Mouse (Mus musculus): ENCODE measurements around the gene Cpne1. TPM values are rescaled to one million over a fixed set of nuclear protein-coding genes. Genes with fewer than 3 reads are reported as not detected.

Cpne1 gene
- polyA plus RNA-seq, 1 experiment, result 57.2 TPM

GRCm38 (mm10) chr2:156079183-156079560 is 32.6 kb downstream of the Cpne1 start:
- no peak for TF ChIP-seq POLR2A (IDR thresholded peaks at IDR 0.05; ENCODE audit: low read depth, low read length)
- no peak for TF ChIP-seq CTCF (conservative IDR thresholded peaks at IDR 0.05; ENCODE audit: insufficient read depth, insufficient read length, low read depth, low read length)
- Histone ChIP-seq H3K27me3 (replicated peaks; ENCODE audit: control insufficient read depth, insufficient read depth, low read length) (no peaks in the 10 kb centered on the region), H3K4me1 (ENCODE audit: control insufficient read depth, insufficient read depth, low read length) (peaks cover 6% of the 10 kb centered on the region; the same call in 1 of the 2 replicates), H3K36me3 (ENCODE audit: control insufficient read depth, insufficient read depth, low read length) (no peaks in the 10 kb centered on the region; the same call in none of the 2 replicates), H3K27ac (ENCODE audit: insufficient read depth, low read depth, low read length) (no peak overlapping the region), H3K4me3 (ENCODE audit: insufficient read depth, low read depth, low read length) (no peak overlapping the region)
- DNase-seq, result no peak
- WGBS, result 77% methylated on average over 8 of the region's 8 CpGs

DNA sequence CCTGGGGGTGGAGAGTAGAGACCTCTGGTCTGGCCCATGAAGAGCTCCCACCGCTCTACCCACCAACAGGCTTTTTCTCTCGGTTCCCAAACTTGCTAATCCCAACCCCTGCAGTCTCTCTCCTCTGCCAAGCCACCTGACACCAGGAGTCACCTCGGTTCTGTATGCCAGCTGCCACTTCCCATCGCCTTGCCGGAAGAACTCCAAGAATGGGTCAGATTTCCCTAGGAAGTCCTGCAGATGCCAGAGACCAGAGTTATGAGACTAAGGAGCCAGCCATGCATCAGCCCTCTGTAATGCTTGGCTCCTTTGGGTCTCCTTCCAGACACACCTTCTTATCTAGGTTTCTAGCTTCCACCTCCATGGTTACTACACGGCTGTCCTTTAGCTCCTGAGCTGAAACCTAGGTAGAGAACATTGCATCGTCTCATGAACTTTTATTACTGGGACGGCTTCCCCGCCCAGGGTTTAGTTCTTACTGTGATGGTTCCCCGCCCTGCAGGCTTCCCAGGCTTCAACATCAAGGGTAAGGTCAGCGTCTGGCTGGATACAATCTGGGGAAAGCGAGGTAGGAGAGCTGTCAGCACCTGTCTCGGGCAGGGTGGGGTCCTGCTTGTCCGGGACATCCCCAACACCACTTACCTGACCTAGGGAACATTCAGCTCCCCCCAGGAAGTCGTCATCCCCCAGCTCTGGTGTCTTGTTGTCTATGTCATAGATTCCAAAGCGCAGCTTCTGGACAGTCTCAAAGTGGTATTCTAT is 33.2 kb downstream of the Cpne1 start:
- no peak for TF ChIP-seq CTCF (conservative IDR thresholded peaks at IDR 0.05; ENCODE audit: insufficient read depth, insufficient read length, low read depth, low read length)
- no peak for TF ChIP-seq POLR2A (IDR thresholded peaks at IDR 0.05; ENCODE audit: low read depth, low read length)
- Histone ChIP-seq H3K4me1 (ENCODE audit: control insufficient read depth, insufficient read depth, low read length) (0 out of 2 replicates have a peak, but pooled peaks cover 6% of the 10 kb centered on the region), H3K4me3 (ENCODE audit: insufficient read depth, low read depth, low read length) (no peak overlapping the region), H3K27me3 (replicated peaks; ENCODE audit: control insufficient read depth, insufficient read depth, low read length) (no peaks in the 10 kb centered on the region), H3K27ac (ENCODE audit: insufficient read depth, low read depth, low read length) (no peak overlapping the region), H3K36me3 (ENCODE audit: control insufficient read depth, insufficient read depth, low read length) (no peaks in the 10 kb centered on the region; the same call in none of the 2 replicates)
- WGBS, result 88% methylated on average over 16 of the region's 16 CpGs
- DNase-seq, result no peak

- peaks cover 4% of the 10 kb centered on the region for H3K36me3 ChIP-seq (ENCODE audit: control insufficient read depth, insufficient read depth, low read length)
- 82% methylated on average over 7 of the region's 7 CpGs for WGBS
Observed at GRCm38 (mm10) chr2:156077461-156077860, 34.3 kb downstream of the Cpne1 start.

GRCm38 (mm10) chr2:156073725-156074124 is 38.0 kb downstream of the Cpne1 start:
- H3K27me3 ChIP-seq (replicated peaks; ENCODE audit: control insufficient read depth, insufficient read depth, low read length), result no peaks in the 10 kb centered on the region
- 0 out of 2 replicates have a peak, but pooled peaks cover 6% of the 10 kb centered on the region for H3K4me1 ChIP-seq (ENCODE audit: control insufficient read depth, insufficient read depth, low read length)
- H3K4me3 ChIP-seq (ENCODE audit: insufficient read depth, low read depth, low read length), result no peak overlapping the region
- 80% methylated on average over 15 of the region's 15 CpGs for WGBS
- DNase-seq, result no peak
- H3K27ac ChIP-seq (ENCODE audit: insufficient read depth, low read depth, low read length), result no peak overlapping the region
- TF ChIP-seq CTCF (conservative IDR thresholded peaks at IDR 0.05; ENCODE audit: insufficient read depth, insufficient read length, low read depth, low read length) (no peak), POLR2A (IDR thresholded peaks at IDR 0.05; ENCODE audit: low read depth, low read length) (no peak)
- H3K36me3 ChIP-seq (ENCODE audit: control insufficient read depth, insufficient read depth, low read length), result peaks cover 4% of the 10 kb centered on the region

More at GRCm38 (mm10) chr2:156077461-156077860, 34.3 kb downstream of the Cpne1 start:
- H3K27ac ChIP-seq (ENCODE audit: insufficient read depth, low read depth, low read length), result no peak overlapping the region
- no peak overlapping the region for H3K4me3 ChIP-seq (ENCODE audit: insufficient read depth, low read depth, low read length)
- H3K4me1 ChIP-seq (ENCODE audit: control insufficient read depth, insufficient read depth, low read length), result 0 out of 2 replicates have a peak, but pooled peaks cover 6% of the 10 kb centered on the region
- no peaks in the 10 kb centered on the region for H3K27me3 ChIP-seq (replicated peaks; ENCODE audit: control insufficient read depth, insufficient read depth, low read length)
- TF ChIP-seq POLR2A (IDR thresholded peaks at IDR 0.05; ENCODE audit: low read depth, low read length), result no peak
- no peak for TF ChIP-seq CTCF (conservative IDR thresholded peaks at IDR 0.05; ENCODE audit: insufficient read depth, insufficient read length, low read depth, low read length)
- DNase-seq, result peak; percentile 21

- Histone ChIP-seq H3K36me3 (ENCODE audit: control insufficient read depth, insufficient read depth, low read length) (peaks cover 4% of the 10 kb centered on the region), H3K27me3 (replicated peaks; ENCODE audit: control insufficient read depth, insufficient read depth, low read length) (no peaks in the 10 kb centered on the region), H3K4me3 (ENCODE audit: insufficient read depth, low read depth, low read length) (no peak overlapping the region), H3K27ac (ENCODE audit: insufficient read depth, low read depth, low read length) (no peak overlapping the region), H3K4me1 (ENCODE audit: control insufficient read depth, insufficient read depth, low read length) (no peaks in the 10 kb centered on the region)
- 96% methylated on average over 10 of the region's 10 CpGs for WGBS
- no peak for DNase-seq
- TF ChIP-seq POLR2A (IDR thresholded peaks at IDR 0.05; ENCODE audit: low read depth, low read length), result no peak
- no peak for TF ChIP-seq CTCF (conservative IDR thresholded peaks at IDR 0.05; ENCODE audit: insufficient read depth, insufficient read length, low read depth, low read length)
Observed at GRCm38 (mm10) chr2:156071236-156071635, 40.5 kb downstream of the Cpne1 start.

- WGBS, result 88% methylated on average over 10 of the region's 10 CpGs
- no peak overlapping the region for H3K4me3 ChIP-seq (ENCODE audit: insufficient read depth, low read depth, low read length)
- TF ChIP-seq POLR2A (IDR thresholded peaks at IDR 0.05; ENCODE audit: low read depth, low read length) (no peak), CTCF (conservative IDR thresholded peaks at IDR 0.05; ENCODE audit: insufficient read depth, insufficient read length, low read depth, low read length) (no peak)
- peak; percentile 56 for DNase-seq
- no peaks in the 10 kb centered on the region for H3K27me3 ChIP-seq (replicated peaks; ENCODE audit: control insufficient read depth, insufficient read depth, low read length)
- no peaks in the 10 kb centered on the region for H3K36me3 ChIP-seq (ENCODE audit: control insufficient read depth, insufficient read depth, low read length)
- no peak overlapping the region for H3K27ac ChIP-seq (ENCODE audit: insufficient read depth, low read depth, low read length)
- H3K4me1 ChIP-seq (ENCODE audit: control insufficient read depth, insufficient read depth, low read length), result no peaks in the 10 kb centered on the region
Observed at GRCm38 (mm10) chr2:156067916-156068315, 43.8 kb downstream of the Cpne1 start.

- no peak for DNase-seq
Observed at GRCm38 (mm10) chr2:156066126-156066525, 45.6 kb downstream of the Cpne1 start.

More at GRCm38 (mm10) chr2:156066126-156066525, 45.6 kb downstream of the Cpne1 start:
- Histone ChIP-seq H3K4me3 (ENCODE audit: insufficient read depth, low read depth, low read length) (0 out of 2 replicates have a peak overlapping the region, but pooled peaks have one; percentile 59), H3K27ac (ENCODE audit: insufficient read depth, low read depth, low read length) (no peak overlapping the region), H3K27me3 (replicated peaks; ENCODE audit: control insufficient read depth, insufficient read depth, low read length) (no peaks in the 10 kb centered on the region), H3K4me1 (ENCODE audit: control insufficient read depth, insufficient read depth, low read length) (no peaks in the 10 kb centered on the region), H3K36me3 (ENCODE audit: control insufficient read depth, insufficient read depth, low read length) (no peaks in the 10 kb centered on the region)
- TF ChIP-seq CTCF (conservative IDR thresholded peaks at IDR 0.05; ENCODE audit: insufficient read depth, insufficient read length, low read depth, low read length), result no peak
- no peak for TF ChIP-seq POLR2A (IDR thresholded peaks at IDR 0.05; ENCODE audit: low read depth, low read length)
- 36% methylated on average over 10 of the region's 10 CpGs for WGBS

All from kidney, adult 2 months (tissue).